ENCODE assay signal across 1 mouse cellular context in the genomic region with DNA sequence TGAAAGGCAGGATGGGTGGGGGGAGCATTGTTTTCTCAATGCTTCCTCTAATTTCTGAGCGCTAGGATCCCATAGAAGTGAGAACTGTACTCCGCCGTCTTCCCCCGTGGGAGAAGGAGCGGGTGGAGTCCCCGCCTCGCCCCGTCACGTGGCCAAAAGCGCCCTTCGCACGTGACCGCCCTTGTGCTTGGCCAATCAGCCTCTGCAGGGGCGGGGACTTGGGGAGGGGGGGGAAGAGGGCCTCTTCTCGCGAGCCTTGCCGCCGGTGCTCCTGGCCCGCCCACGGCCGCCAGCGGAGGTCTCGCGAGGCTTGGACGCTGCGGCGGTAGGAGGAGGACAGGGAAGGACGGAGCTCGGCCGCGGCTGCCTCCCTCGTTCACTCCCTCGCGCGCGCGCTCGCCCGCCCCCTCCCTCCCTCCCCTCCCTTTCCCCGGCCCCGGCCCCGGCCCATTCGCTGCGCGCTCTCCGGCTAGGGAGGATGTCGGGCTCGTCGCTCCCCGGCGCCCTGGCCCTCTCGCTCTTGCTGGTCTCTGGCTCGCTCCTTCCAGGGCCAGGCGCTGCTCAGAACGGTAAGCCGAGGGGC.
TF ChIP-seq lines count a peak whose summit lies in the region.

A gene (plus strand): TSS at position 283 of the 583 bp plus-strand sequence.

TF ChIP-seq in CH12.LX, 34 proteins besides CTCF, POLR2A, EP300 and RAD21 (continued from another document):
- TF ChIP-seq MAFK (IDR thresholded peaks at IDR 0.05; ENCODE audit: insufficient replicate concordance, low read length): no peak
- 0 out of 2 replicates have a peak, but pooled peaks have one; percentile 44 for TF ChIP-seq POLR2AphosphoS2 (IDR thresholded peaks at IDR 0.05; ENCODE audit: low read depth, low read length)
- no peak for TF ChIP-seq JUN (IDR thresholded peaks at IDR 0.05; ENCODE audit: insufficient read depth, low read depth, low read length)
- TF ChIP-seq USF2 (conservative IDR thresholded peaks at IDR 0.05; ENCODE audit: low read depth, low read length): peak; percentile 94
- peak; percentile 99 for TF ChIP-seq MAZ (IDR thresholded peaks at IDR 0.05; ENCODE audit: low read depth, low read length)
- no peak for TF ChIP-seq E2F4 (IDR thresholded peaks at IDR 0.05; ENCODE audit: insufficient replicate concordance, low read depth, low read length)
- TF ChIP-seq KAT2A (IDR thresholded peaks at IDR 0.05; ENCODE audit: insufficient replicate concordance, low read length): no peak
- TF ChIP-seq TCF12 (IDR thresholded peaks at IDR 0.05; ENCODE audit: low read depth, low read length): peak; percentile 60; the same call in 1 of the 2 replicates
- TF ChIP-seq MYC (IDR thresholded peaks at IDR 0.05; ENCODE audit: low read depth, low read length): no peak
- TF ChIP-seq TBP (conservative IDR thresholded peaks at IDR 0.05; ENCODE audit: low read depth, low read length): peak; percentile 60; the same call in 1 of the 2 replicates
- peak; percentile 33; the same call in 1 of the 2 replicates for TF ChIP-seq NRF1 (IDR thresholded peaks at IDR 0.05; ENCODE audit: low read depth, low read length)
- TF ChIP-seq UBTF (IDR thresholded peaks at IDR 0.05; ENCODE audit: low read depth, low read length): no peak
- peak; percentile 99 for TF ChIP-seq CHD2 (IDR thresholded peaks at IDR 0.05; ENCODE audit: low read length)
- TF ChIP-seq USF1 (IDR thresholded peaks at IDR 0.05; ENCODE audit: low read depth, low read length): peak; percentile 98
- TF ChIP-seq SMC3 (IDR thresholded peaks at IDR 0.05; ENCODE audit: low read depth, low read length): no peak
- TF ChIP-seq IRF4 (IDR thresholded peaks at IDR 0.05; ENCODE audit: low read depth, low read length): 0 out of 2 replicates have a peak, but pooled peaks have one; percentile 17
- no peak for TF ChIP-seq GABPA (IDR thresholded peaks at IDR 0.05; ENCODE audit: insufficient replicate concordance, low read depth, low read length)
- no peak for TF ChIP-seq PAX5 (IDR thresholded peaks at IDR 0.05; ENCODE audit: low read length)
- no peak for TF ChIP-seq RCOR1 (conservative IDR thresholded peaks at IDR 0.05; ENCODE audit: low read depth, low read length)
